ENCODE assay signal across 10 mouse cellular contexts in the genomic region with DNA sequence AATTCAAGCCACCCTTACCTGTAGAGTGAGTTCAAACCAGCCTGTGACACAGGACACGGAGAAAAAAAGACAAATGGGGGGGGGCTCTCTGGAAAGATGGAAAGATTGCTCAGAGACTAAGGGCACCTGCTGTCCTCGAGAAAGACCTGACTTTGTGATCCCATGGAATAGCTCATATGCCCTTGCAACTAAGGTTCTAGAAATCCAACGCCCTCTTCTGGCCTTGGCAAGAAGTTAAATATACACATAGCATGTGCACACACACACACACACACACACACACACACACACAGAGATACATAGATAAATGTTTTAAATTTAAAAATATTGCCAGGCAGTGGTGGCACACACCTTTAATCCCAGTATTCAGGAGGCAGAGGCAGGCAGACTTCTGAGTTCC. TPM values are rescaled to one million over a fixed set of nuclear protein-coding genes. Genes with fewer than 3 reads are reported as not detected.
DNase-seq lines count a peak whose midpoint lies in the region; ATAC-seq and TF ChIP-seq lines count a peak whose summit lies in the region.
"Had no signal": no experiment of that assay in that cellular context is flagged by ENCODE, and none has a peak within 500 bp of the region (broad histone marks: within the 10 kb centered on the region; RNA-seq: fewer than 3 reads in every experiment).

No protein-coding gene starts in this region.

- no peak for TF ChIP-seq CTCF in G1E (IDR thresholded peaks at IDR 0.05; ENCODE audit: low read depth, low read length)
- no peak; the same call in none of the 2 replicates for TF ChIP-seq CTCF in left cerebral cortex, adult 2 months (IDR thresholded peaks at IDR 0.05)

- no peaks in the 10 kb centered on the region for H3K27me3 ChIP-seq in heart, embryonic 15.5 days
- no peaks in the 10 kb centered on the region for H3K27me3 ChIP-seq in G1E (ENCODE audit: insufficient read depth, low read length)
- H3K27me3 ChIP-seq in hindbrain, embryonic 16.5 days (replicated peaks; ENCODE audit: control insufficient read depth, insufficient read depth, low read length) = no peaks in the 10 kb centered on the region
- H3K27me3 ChIP-seq in midbrain, embryonic 16.5 days (ENCODE audit: control insufficient read depth, insufficient read depth, low read depth, low read length) = no peaks in the 10 kb centered on the region
- H3K27me3 ChIP-seq: Patski had no signal

- H3K9ac ChIP-seq in heart, embryonic 15.5 days = no peak overlapping the region
- peak overlapping the region; percentile 76; the same call in 1 of the 2 replicates for H3K9ac ChIP-seq in hindbrain, embryonic 16.5 days (ENCODE audit: low read depth, low read length)
- H3K9ac ChIP-seq in midbrain, embryonic 16.5 days (ENCODE audit: low read depth, low read length) = peak overlapping the region; percentile 79

- no peak overlapping the region for H3K27ac ChIP-seq in heart, embryonic 15.5 days
- no peak overlapping the region for H3K27ac ChIP-seq in hindbrain, embryonic 16.5 days (ENCODE audit: low read depth, low read length)
- no peak overlapping the region; the same call in 1 of the 2 replicates for H3K27ac ChIP-seq in midbrain, embryonic 16.5 days (ENCODE audit: low read length)
- H3K27ac ChIP-seq in left cerebral cortex, adult 2 months = no peak overlapping the region

- H3K36me3 ChIP-seq in heart, embryonic 15.5 days = no peaks in the 10 kb centered on the region
- H3K36me3 ChIP-seq in G1E (replicated peaks) = peaks cover 22% of the 10 kb centered on the region
- H3K36me3 ChIP-seq in hindbrain, embryonic 16.5 days (ENCODE audit: control insufficient read depth, insufficient read depth, low read length) = no peaks in the 10 kb centered on the region
- H3K36me3 ChIP-seq in midbrain, embryonic 16.5 days (ENCODE audit: control insufficient read depth, insufficient read depth, low read length) = no peaks in the 10 kb centered on the region

- DNase-seq in heart, postnatal 14 days = no peak
- no peak for DNase-seq in G1E (ENCODE audit: low spot score)
- no peak for DNase-seq in layer of hippocampus, postnatal 14 days (ENCODE audit: low spot score in 2 of 2)
- no peak for DNase-seq in ovary, postnatal 14 days (ENCODE audit: low spot score)
- DNase-seq in left cerebral cortex, adult 2 months (ENCODE audit: extremely low spot score in 1 of 2, low spot score in 2 of 2) = no peak

- peak overlapping the region; percentile 74; the same call in 1 of the 2 replicates for H3K4me3 ChIP-seq in heart, embryonic 15.5 days
- H3K4me3 ChIP-seq in G1E (ENCODE audit: low read depth, low read length) = peak overlapping the region; percentile 77; the same call in 1 of the 2 replicates
- H3K4me3 ChIP-seq in hindbrain, embryonic 16.5 days (ENCODE audit: low read length) = peak overlapping the region; percentile 66
- H3K4me3 ChIP-seq in midbrain, embryonic 16.5 days (ENCODE audit: low read depth, low read length) = peak overlapping the region; percentile 70
- H3K4me3 ChIP-seq in left cerebral cortex, adult 2 months = no peak overlapping the region

- intact Hi-C loops in heart, postnatal 14 days (cut with DNase I) = no loop called here
- intact Hi-C loops in left cerebral cortex, adult 2 months (cut with DNase I) = no loop called here

- 43% methylated on average over 3 of the region's 3 CpGs for WGBS in heart, embryonic 15.5 days
- WGBS in hindbrain, embryonic 16.5 days = 51% methylated on average over 3 of the region's 3 CpGs
- WGBS in midbrain, embryonic 16.5 days = 57% methylated on average over 3 of the region's 3 CpGs

- peak overlapping the region; percentile 91 for H3K4me2 ChIP-seq in heart, embryonic 15.5 days
- H3K4me2 ChIP-seq in hindbrain, embryonic 16.5 days (ENCODE audit: low read length) = peak overlapping the region; percentile 79
- peak overlapping the region; percentile 77 for H3K4me2 ChIP-seq in midbrain, embryonic 16.5 days (ENCODE audit: low read length)

- no peaks in the 10 kb centered on the region for H3K9me3 ChIP-seq in heart, embryonic 15.5 days (replicated peaks)
- H3K9me3 ChIP-seq in G1E (replicated peaks) = no peaks in the 10 kb centered on the region
- no peaks in the 10 kb centered on the region for H3K9me3 ChIP-seq in hindbrain, embryonic 16.5 days (ENCODE audit: control insufficient read depth, low read length)
- H3K9me3 ChIP-seq in midbrain, embryonic 16.5 days (replicated peaks; ENCODE audit: control insufficient read depth, low read length, poor library complexity, severe bottlenecking) = no peaks in the 10 kb centered on the region

- no peak for ATAC-seq in heart, embryonic 15.5 days (replicated peaks; ENCODE audit: insufficient number of reproducible peaks, insufficient read depth, low FRiP score, low read depth)
- no peak for ATAC-seq in G1E (ENCODE audit: extremely low read depth, insufficient number of reproducible peaks, low FRiP score, poor library complexity, severe bottlenecking)
- no peak for ATAC-seq in hindbrain, embryonic 16.5 days
- ATAC-seq in midbrain, embryonic 16.5 days = no peak

- peaks cover 15% of the 10 kb centered on the region for H3K4me1 ChIP-seq in heart, embryonic 15.5 days (replicated peaks)
- H3K4me1 ChIP-seq in G1E (ENCODE audit: insufficient read depth, low read depth, low read length) = peaks cover 62% of the 10 kb centered on the region
- peaks cover 10% of the 10 kb centered on the region for H3K4me1 ChIP-seq in hindbrain, embryonic 16.5 days (ENCODE audit: control insufficient read depth, insufficient read depth, low read depth, low read length)
- H3K4me1 ChIP-seq in midbrain, embryonic 16.5 days (ENCODE audit: control insufficient read depth, insufficient read depth, low read length) = peaks cover 20% of the 10 kb centered on the region

RNA-seq across cellular contexts. Expression of gene Crtc1, which starts 0.9 kb away (rescaled TPM):
- polyA plus RNA-seq in heart, embryonic 15.5 days (2015; fragmentation: Nextera tagmentation; extraction: Ambion mirVana) = 8.7 and 14.2 TPM in 2 replicates
- total RNA-seq in heart, postnatal 14 days (2021) = 1 to 10 TPM; 7.7 to 9.5 TPM
- total RNA-seq in G1E (2014; fragmentation: Nextera tagmentation) = 15.3 and 17.9 TPM in 2 replicates
- total RNA-seq in G1E (2017) = 1.4 and 1.6 TPM in 2 replicates
- polyA plus RNA-seq in G1E (2012) = 17.6 and 18.8 TPM in 2 replicates
- polyA plus RNA-seq in hindbrain, embryonic 16.5 days (2015; fragmentation: Nextera tagmentation; extraction: Ambion mirVana) = 45.9 and 55.1 TPM in 2 replicates
- polyA plus RNA-seq in midbrain, embryonic 16.5 days (2015; fragmentation: Nextera tagmentation; extraction: Ambion mirVana) = 53.4 and 56.3 TPM in 2 replicates
- total RNA-seq in layer of hippocampus, postnatal 14 days (2021) = 100 to 1,000 TPM; 128 to 135 TPM
- total RNA-seq in left cerebral cortex, adult 2 months (2021) = 100 to 1,000 TPM; 134 to 153 TPM

RNA-seq across cellular contexts. Expression of gene Klhl26, which starts 36.5 kb away (rescaled TPM):
- 8.7 and 12.7 TPM in 2 replicates for polyA plus RNA-seq in heart, embryonic 15.5 days (2015; fragmentation: Nextera tagmentation; extraction: Ambion mirVana)
- total RNA-seq in heart, postnatal 14 days (2021) = 1 to 10 TPM; 5.5 to 6.9 TPM
- 23.6 and 23.8 TPM in 2 replicates for total RNA-seq in G1E (2014; fragmentation: Nextera tagmentation)
- 11.6 and 13.9 TPM in 2 replicates for total RNA-seq in G1E (2017)
- 10.8 and 12.8 TPM in 2 replicates for polyA plus RNA-seq in G1E (2012)
- polyA plus RNA-seq in hindbrain, embryonic 16.5 days (2015; fragmentation: Nextera tagmentation; extraction: Ambion mirVana) = 36.1 and 37.5 TPM in 2 replicates
- 31.0 and 32.4 TPM in 2 replicates for polyA plus RNA-seq in midbrain, embryonic 16.5 days (2015; fragmentation: Nextera tagmentation; extraction: Ambion mirVana)
- 10 to 100 TPM; 44.7 to 45.5 TPM for total RNA-seq in layer of hippocampus, postnatal 14 days (2021)
- total RNA-seq in left cerebral cortex, adult 2 months (2021) = 10 to 100 TPM; 43.7 to 44.4 TPM

RNA-seq across cellular contexts. Expression of gene Tmem59l, which starts 46.9 kb away (rescaled TPM):
- polyA plus RNA-seq in heart, embryonic 15.5 days (2015; fragmentation: Nextera tagmentation; extraction: Ambion mirVana) = 0.24 and 0.96 TPM in 2 replicates
- not detected for total RNA-seq in heart, postnatal 14 days (2021)
- total RNA-seq in G1E (2014; fragmentation: Nextera tagmentation) = not detected in 2 replicates
- total RNA-seq in G1E (2017) = 0.12 TPM in 1 of 2 replicates, not detected in the other
- 0.03 TPM in 1 of 2 replicates, not detected in the other for polyA plus RNA-seq in G1E (2012)
- polyA plus RNA-seq in hindbrain, embryonic 16.5 days (2015; fragmentation: Nextera tagmentation; extraction: Ambion mirVana) = 164 and 190 TPM in 2 replicates
- polyA plus RNA-seq in midbrain, embryonic 16.5 days (2015; fragmentation: Nextera tagmentation; extraction: Ambion mirVana) = 121 and 151 TPM in 2 replicates
- total RNA-seq in layer of hippocampus, postnatal 14 days (2021) = 100 to 1,000 TPM; 251 to 263 TPM
- 100 to 1,000 TPM; 295 to 302 TPM for total RNA-seq in left cerebral cortex, adult 2 months (2021)
- total RNA-seq: common myeloid progenitor, adult 5-6 weeks had no signal

RNA-seq across cellular contexts. Expression of gene Crlf1, which starts 52.7 kb away (rescaled TPM):
- 3.8 and 11.1 TPM in 2 replicates for polyA plus RNA-seq in heart, embryonic 15.5 days (2015; fragmentation: Nextera tagmentation; extraction: Ambion mirVana)
- under 1 TPM; 0.22 to 0.29 TPM for total RNA-seq in heart, postnatal 14 days (2021)
- total RNA-seq in G1E (2014; fragmentation: Nextera tagmentation) (not detected in 2 replicates), G1E (2017) (not detected in 2 replicates)
- not detected in 2 replicates for polyA plus RNA-seq in G1E (2012)
- polyA plus RNA-seq in hindbrain, embryonic 16.5 days (2015; fragmentation: Nextera tagmentation; extraction: Ambion mirVana) = 9.3 and 15.5 TPM in 2 replicates
- polyA plus RNA-seq in midbrain, embryonic 16.5 days (2015; fragmentation: Nextera tagmentation; extraction: Ambion mirVana) = 3.6 and 6.3 TPM in 2 replicates
- total RNA-seq in layer of hippocampus, postnatal 14 days (2021) = 10 to 100 TPM; 21.8 to 24.2 TPM
- total RNA-seq in left cerebral cortex, adult 2 months (2021) = 1 to 10 TPM; 2.6 to 3.0 TPM
- total RNA-seq: common myeloid progenitor, adult 5-6 weeks had no signal

Comparison
In these comparisons a context has a peak if more than half of its experiments do, and no peak if none do; other contexts are left out.
1. RNA of gene Crtc1, which starts 0.9 kb away (total RNA-seq): 134 to 153 TPM in left cerebral cortex, adult 2 months and 128 to 135 TPM in layer of hippocampus, postnatal 14 days; 1.4 to 17.9 TPM in G1E and 7.7 to 9.5 TPM in heart, postnatal 14 days; every median in the first group is over 4 times any median in the second.
2. RNA of gene Tmem59l, which starts 46.9 kb away (total RNA-seq): 295 to 302 TPM in left cerebral cortex, adult 2 months and 251 to 263 TPM in layer of hippocampus, postnatal 14 days; 0.12 TPM in G1E and not detected in heart, postnatal 14 days; every median in the first group is over 100 times any median in the second.
3. Peak in every context shown above with its lines, with median percentiles within 50 percentile points of each other: H3K4me2 ChIP-seq.